Mouse (Mus musculus) adrenal gland, postnatal 36 days (tissue): ENCODE results near the gene Lhb. TPM values are rescaled to one million over a fixed set of nuclear protein-coding genes. Genes with fewer than 3 reads are reported as not detected.
"Not testable (repeated sequence)": the region's sequence is repeated elsewhere in the genome, so short reads cannot be mapped to it uniquely, and the experiment has no call there.

ENCODE experiments used
- DNase-seq, 2 experiments: peaks; one replicate each; pipeline ENCODE4 v3.0.0; 2021; ENCODE audit warnings: mixed read lengths in 1 of 2
- total RNA-seq, 2 experiments: library from RNA; stranded (reverse); gene quantifications; 2 replicates each; pipeline ENCODE4 v1.2.3; 2021

Gene Lhb
- total RNA-seq, 2 experiments from 2014 or later: not detected

DNA sequence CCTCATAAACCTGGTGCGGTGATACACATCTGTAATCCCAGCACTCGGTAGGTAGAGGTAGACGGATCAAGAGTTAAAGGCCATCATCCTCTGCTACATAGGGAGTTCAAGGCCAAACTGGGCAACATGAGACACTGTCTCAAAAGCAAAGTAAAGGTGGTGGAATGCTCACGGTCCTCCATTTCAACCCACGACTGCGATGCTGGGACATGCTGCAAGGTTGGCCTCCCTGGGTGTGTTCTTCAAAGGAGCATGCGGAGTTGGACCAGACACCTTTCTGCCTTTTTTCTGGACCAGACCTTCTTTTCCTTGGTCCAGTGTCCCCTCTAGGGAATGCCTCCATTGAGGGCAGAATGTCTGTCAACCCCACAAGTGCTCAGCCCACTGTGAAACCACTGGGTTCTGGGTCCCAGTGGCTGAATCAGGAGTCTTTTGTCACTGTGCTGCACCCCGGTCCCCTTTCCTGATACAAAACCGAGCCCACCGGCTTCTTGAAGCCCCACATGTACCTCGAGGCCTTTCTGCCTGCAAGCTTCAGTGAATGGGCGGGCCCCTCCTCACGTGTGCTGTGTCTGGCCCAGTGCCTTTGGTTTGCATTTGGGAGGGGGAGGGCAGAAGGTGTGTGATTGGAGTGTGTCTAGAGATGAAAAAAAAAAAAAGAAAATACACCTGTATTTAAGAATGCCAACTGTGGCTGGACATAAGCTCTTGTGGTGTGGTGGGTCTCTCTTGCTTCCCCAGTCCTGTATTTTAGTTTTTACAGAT, 35.5 kb downstream of the Lhb start:
- DNase-seq: no peak

DNA sequence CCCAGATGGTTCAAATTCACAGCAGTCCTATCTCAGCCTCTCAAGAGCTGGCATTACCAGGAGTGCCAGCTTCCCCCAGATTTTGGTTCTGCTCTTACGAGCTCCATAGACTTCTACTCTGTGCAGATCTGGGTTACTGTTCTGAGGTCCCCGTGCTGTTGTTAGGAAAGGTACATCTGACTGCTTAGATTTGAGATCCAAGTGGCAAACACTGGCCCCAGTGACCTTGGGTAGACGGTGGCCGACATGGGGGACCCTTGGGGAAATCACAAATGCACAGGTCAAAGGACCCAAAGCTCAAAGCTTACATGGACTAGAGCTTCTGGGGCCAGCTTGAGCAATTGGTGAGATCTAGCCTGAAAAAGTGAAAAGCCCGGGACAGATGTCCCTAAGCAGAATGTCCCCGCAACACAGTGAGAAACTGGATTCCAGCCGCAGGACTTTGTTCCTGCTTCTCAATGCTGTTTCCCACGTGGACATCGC, 36.1 kb downstream of the Lhb start:
- DNase-seq: no peak

DNA sequence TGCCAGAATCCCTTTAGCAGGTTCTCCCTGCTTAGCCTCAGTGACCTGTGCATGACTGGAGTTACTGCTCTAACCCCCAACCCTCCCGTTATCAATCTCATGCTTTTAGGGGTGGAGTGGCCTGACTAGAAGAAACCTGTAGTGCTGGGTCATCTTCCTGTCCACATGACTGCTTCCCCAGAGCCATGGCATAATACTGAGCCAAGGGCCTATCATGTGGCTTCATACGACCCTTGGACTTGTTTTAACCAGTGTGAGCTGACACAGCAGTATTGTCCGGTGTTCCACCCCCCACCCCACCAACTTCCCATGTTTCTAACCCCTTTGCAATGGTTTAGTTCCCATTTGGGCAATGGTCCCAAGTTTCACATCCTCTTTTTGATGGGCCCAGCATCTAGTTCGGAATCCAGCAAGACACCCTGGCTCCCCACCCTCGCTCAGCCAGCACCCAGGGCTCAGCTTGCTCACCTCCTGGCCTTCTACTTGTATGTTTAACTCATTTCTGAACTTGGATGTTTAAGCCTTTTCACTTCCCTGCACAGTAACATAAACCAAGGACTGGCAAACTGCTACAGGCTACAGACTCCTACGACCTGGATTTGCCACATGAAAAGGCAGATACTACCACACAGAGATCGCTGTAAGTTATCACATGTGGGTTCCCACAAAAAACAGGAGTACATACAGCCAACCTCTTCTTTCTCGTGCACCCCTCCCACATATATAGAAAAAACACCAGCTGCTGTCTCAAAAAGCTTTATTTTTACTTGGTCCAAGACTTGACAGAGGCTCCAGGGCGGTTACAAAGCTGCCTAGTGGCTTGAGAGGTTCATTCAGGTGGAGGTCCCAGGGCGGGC, 36.8 kb downstream of the Lhb start:
- DNase-seq: no peak

DNA sequence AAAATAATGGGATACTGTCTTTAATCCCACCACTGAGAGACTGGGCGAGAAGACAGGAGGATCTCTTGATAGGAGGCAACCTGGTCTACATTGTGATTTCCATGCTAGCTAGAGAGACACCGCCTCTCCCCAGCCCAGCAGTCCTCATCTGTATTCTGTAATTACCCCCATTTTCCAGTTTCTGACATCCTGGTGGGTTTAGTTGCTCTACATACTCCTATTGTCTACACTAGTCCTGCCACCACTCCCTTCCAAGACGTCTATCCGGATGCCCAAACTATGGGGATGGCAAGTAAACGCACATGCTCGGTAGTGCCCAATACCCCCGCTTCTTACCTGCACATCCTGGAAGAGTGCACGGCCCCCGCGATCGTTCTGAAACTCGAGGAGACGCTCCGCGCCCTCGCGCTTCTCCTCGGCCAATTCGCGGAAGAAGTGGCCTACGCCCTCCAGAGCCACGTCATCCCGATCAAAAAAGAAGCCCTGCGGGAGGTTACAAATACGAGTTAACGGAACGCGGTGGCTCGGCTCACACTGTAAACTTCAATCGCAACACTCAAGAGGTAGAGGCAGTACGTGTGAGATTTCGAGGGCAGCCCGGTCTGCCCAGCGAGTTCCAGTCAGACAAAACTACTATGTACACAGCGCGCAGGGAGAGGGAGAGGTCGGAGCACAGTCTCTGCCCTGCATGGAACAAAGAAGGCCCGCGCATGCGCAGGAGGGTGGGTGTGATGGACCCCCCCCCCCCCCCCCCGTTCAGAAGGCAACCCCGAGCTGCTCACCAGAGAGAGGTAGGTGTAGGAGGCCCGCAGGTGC, 38.3 kb downstream of the Lhb start:
- peak; percentile 73 to 86 for DNase-seq

DNA sequence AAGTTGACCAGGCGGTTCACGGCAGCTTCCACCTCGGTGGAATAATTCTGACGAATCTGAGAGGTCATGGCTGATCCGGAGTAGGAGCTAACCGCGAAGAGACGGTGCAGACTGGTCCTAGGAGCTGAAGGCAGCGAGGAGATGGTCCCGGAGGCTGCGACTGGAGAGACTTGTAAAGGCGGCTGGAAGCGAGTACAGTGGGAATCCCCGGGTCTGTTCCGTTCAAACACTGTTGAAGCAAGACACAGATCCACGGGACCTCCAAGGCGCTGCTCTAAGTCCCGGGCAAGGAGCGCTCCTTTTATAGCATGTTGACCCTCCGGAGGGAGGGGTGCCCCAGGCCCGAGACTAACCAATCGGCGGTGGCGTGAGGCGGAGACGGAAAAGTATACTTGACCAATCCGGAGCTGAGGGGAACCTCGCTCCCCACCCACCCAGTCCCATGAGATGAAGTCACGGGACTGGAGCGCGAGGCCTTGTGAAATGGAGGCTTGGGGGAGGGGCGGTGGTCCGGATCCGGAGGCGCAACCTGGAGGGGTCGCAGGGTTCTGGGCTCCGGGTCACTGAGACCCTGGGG, 39.0 kb downstream of the Lhb start, which contains the start of gene Ftl1:
TSS of gene Ftl1 (minus strand) at position 321 of the 577 bp plus-strand sequence.
- DNase-seq: peak; percentile 96 to 98

DNA sequence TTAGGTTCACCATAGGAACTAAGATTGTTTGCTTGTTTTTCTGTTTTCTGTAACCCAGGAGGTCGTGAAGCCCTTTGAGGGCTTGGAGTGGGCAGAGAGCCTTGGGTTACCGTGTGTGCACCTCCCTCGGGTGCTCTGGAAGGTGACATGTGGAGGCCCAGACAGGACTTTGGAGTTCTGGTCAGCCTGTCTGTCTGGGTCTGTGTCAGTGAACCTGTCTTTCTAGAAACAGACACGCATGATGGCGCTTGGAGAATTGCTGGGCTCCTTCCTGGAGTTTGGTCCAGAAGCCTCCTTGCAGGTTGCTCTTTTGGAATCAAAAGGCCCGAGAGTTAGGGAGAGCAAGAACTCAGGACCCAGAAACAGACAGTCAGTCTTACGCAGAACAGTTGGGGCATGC, 39.8 kb downstream of the Lhb start:
- DNase-seq: no peak

DNA sequence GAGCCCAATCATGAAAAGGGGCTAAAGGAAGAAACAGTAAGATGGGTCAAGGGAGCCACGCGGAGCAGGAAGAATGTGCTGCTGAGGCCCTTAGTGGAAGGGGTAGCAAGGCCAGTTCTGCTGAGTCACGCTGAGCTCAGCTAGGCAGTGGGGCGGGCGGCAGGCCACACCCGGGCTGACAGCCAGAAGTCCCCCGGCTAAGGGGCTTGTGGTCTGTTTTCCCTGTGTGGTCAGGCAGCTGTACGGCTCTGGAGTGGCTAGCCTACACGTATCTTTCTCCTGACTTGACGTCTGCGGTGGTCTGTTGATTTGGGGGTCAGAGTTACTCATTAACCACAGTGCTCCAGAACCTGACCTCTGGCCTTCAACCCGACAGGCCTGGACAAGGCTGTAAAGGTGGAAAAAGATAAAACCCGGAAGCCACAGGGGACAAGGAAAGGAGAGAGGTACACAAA, 40.3 kb downstream of the Lhb start:
- peak; percentile 88 to 90 for DNase-seq

DNA sequence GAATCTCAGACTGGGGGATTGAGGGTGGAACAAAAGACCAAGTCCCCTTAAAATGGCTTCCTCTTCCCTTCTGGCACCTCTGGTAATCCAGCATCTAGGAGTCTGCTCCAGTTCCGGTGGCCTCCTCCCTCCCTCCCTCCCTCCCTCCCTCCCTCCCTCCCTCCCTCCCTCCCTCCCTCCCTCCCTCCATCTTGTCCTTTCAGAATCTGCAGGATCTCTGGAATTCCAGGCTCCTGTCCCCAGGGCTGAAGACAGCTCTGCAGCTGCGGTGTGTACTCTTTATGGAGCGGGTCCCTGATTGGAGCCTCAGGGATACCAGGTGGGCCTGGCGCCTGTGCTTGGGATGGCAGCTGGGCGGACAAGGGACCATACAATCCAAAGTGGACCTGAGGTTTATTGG, 40.7 kb downstream of the Lhb start:
- no peak for DNase-seq

DNA sequence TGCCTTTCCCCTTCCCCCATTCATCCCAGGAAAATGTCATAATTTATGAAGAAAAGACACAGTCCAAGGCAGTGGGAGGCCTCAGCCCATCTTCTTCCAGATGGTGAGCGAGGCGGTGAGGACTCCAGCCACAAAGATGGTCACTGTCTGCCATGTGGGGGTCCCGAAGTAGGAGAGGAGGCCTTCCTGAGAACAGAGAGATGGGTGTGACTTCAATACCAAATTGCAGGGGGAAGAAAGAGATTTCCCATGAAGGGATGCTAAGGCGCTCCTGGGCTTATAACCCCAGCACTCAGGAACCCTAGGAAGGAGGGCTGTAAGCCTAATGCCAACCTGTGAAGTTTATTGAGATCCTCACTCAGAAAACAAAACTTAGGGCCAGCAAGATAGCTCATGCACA, 41.2 kb downstream of the Lhb start:
- no peak for DNase-seq

DNA sequence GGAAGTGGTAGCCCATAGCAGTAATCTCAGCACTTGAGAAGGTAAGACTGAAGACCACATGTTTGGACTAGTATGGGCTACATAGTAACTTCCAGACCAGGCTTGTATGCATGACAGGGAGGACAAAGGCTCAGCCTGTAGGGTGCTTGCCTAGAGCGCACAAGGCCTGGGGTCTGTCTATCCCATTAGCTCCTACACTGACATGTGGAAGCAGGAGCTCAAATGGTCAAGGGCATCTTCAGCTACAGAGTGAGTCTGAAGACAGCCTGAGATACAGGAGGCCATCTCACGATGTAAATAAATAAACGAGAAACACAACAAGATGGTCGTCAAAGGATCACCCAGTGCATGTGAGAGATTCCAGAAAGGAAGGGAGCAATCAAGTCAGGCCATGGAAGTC, 41.7 kb downstream of the Lhb start:
- DNase-seq: no peak

DNA sequence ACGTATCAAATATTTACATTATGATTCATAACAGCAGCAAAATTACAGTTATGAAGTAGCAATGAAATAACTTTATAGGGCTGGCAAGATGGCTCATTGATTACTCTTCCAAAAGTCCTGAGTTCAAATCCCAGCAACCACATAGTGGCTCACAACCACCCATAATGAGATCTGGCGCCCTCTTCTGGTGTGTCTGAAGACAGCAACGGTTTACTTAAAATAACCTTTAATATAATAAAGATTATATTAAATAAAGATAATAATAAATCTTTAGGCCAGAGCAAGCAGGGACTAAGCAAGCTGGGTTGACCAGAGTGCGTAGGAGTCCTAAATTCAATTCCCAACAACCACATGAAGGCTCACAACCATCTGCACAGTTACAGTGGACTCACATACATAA, 42.2 kb downstream of the Lhb start:
- DNase-seq: not testable (repeated sequence)

DNA sequence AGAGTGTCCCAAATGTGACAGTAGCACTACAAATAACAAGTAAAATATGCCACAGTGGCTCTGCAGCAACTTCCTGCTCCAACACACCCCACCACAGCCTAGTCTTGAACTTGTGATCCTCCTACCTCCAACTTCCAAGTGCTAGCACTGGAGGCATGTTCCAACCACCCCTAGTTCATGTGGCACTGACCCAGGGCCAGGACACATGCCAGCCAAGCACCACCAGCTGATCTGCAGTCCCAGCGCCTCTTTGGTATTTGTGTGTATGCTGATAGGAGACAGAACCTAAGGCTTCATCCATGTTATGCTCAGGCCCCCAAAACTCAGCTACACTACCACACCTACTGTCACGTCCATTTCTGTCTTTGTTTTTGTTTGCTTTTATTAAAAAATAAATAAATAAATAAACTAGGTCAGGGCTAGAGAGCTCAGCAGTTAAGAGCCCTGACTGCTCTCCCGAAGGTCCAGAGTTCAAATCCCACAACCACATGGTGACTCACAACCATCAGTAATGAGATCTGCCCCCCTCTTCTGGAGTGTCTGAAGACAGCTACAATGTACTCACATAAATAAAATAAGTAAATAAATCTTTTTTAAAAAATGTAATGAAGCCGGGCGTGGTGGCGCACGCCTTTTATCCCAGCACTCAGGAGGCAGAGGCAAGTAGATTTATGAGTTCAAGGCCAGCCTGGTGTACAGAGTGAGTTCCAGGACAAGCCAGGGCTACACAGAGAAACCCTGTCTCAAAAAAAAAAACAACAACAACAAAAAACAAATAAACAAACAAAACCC, 43.6 kb downstream of the Lhb start:
- no peak for DNase-seq

DNA sequence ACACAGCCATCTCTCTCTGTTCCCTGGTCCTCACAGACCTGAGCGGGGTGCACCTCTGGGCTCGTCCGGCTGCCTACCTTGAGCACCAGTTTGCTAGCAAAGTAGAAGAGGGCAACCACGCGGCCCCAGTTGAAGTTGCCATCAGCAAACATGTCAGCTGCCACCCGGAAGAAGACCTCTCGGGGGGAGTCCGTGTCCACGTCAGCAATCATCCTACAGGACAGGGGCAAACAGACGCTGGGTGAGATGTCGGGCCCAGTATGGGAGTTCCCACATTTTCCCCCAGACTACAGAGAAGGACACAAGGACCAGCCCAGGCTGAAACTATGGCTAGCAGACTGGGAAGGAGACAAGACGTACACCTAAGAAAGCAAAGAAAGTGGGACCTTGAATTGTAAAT, 44.5 kb downstream of the Lhb start:
- no peak for DNase-seq

DNA sequence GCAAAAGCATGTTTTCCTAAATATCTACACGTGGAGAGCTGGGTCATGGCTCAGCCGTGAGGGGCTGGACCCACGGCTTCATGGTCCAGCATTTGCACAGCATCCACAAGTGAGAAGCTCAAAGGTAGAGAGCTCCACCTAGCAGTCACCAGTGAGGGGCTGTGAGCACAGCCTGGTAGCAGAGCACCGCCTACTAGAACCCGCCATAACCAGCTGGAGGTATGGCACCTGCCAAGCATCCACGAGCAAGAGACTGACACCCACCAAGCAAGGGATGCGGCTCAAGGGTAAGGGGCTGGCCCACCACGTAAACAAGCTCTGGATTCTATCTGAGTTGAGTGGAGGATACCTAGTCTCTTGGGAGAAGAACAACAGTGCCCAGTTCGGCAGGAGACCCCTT, 44.9 kb downstream of the Lhb start:
- DNase-seq: no peak

DNA sequence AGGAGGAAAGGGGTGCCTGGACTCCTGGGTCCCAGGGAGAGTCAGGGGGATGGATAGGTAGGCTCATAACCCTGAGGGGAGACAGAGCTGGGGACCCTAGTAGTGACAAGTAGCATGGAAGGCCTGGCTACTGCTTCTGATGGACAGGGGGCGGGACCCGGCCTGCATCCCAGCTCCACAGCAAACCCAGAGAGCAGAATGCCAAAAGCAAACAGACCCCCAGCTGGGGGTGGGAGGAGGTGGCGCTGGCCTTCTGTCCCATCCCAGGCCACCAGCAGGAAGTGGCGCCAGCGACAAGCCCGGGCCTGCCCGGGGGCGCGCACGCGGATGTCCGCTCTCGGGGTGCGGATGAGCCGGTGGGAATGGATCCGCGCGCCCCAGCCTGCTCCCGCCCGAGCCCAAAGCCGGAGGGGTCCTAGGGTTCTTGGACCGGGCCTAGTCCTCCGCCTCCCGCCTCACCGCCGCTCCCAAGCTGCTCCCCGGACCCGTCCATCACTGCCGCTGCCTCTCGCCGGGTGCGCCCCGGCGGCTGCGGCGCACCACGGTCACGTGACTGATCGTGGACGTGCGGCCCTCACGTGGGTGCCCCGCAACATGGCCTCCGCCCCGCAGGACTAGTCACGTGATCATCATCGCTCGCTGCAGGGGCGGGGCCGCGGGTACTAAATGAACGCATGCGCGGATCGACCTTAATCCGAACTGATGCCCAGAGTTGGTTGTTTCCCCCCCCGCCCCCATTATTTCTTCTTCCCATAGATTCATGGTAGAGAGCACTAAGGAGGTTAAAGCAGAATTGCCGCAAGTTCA, 45.9 kb downstream of the Lhb start, which contains the start of gene Bax:
TSS of gene Bax (minus strand) at position 616 of the 807 bp plus-strand sequence.
- peak; percentile 95 to 97 for DNase-seq

DNA sequence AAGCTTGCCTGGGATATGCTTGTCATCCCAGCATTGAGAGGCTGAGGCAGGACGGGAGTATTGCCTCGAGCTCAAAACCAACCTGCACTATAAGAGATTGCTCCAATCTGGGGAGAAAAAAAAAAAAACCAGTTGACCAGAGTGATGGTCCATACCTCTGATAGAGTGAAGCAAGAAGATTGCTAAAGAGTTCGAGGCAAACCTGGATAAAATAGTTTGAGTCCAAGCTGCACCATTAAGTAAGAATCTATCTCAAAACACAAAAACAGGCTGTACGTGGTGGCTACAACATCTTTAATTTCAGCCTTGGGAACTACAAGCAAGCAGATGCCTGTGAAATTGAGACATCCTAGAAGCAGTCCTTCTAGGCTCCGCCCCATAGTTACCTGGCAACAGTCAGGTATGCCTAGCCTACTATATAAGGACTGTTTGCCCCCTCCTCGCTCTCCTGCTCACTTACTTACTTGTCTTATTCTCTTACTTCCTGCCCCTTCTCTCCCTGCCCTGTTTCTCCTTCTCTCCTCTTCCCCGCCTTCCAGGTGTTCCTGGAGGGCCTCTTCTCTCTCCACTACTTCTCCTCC, 46.6 kb downstream of the Lhb start:
- DNase-seq: no peak

DNA sequence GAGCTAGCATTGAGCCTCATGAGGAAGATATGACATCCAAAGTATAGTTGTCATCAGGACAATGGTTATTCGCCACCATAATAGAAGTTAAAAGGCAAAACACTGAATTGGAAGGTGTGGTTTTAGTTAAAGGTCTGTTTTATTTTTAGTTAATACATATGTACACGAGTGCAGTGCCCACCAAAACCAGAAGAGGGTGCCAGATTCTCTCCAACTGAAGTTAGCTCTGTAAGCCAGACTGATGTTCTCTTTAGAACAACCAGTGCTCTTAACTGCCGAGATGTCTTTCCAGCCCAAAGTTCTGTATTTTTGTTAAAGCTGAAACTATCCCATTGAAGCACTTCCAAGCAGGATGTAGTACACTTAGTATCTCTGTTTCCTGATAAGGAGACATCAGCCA, 50.2 kb downstream of the Lhb start:
- DNase-seq: peak; percentile 76 to 79
